ENCODE assay signal across 19 mouse cellular contexts in genomic region chr16:24766051-24766450, GRCm38 (mm10).
A peak's percentile ranks its signal among the peaks of the same experiment; 100 is the strongest.
DNase-seq lines count a peak whose midpoint lies in the region; ATAC-seq and TF ChIP-seq lines count a peak whose summit lies in the region.
"Had no signal": no experiment of that assay in that cellular context is flagged by ENCODE, and none has a peak within 500 bp of the region (broad histone marks: within the 10 kb centered on the region; RNA-seq: fewer than 3 reads in every experiment).

No protein-coding gene starts in this region.

- peak; percentile 12 for DNase-seq in kidney, adult 2 months
- no peak for DNase-seq in kidney, postnatal 4 days
- DNase-seq in 416B (ENCODE audit: low read depth) = peak; percentile 51
- peak; percentile 75 for DNase-seq in NIH3T3 (ENCODE audit: low read depth)
- DNase-seq in adrenal gland, postnatal 36 days = peak; percentile 77 to 78
- no peak for DNase-seq in forebrain, embryonic 11.5 days (ENCODE audit: low spot score)
- DNase-seq in heart, adult 2 months = no peak
- DNase-seq in hindbrain, embryonic 10.5 days (ENCODE audit: low spot score) = no peak
- DNase-seq: gastrocnemius, postnatal 14 days; heart, postnatal 10 days; kidney, postnatal 10 days; lung, postnatal 4 days; thymus, postnatal 36 days had no signal

- TF ChIP-seq POLR2A in kidney, adult 2 months (IDR thresholded peaks at IDR 0.05; ENCODE audit: low read depth, low read length) = no peak
- no peak for TF ChIP-seq POLR2A in heart, adult 2 months (IDR thresholded peaks at IDR 0.05; ENCODE audit: insufficient read depth, low read depth, low read length)

- TF ChIP-seq CTCF in kidney, adult 2 months (conservative IDR thresholded peaks at IDR 0.05; ENCODE audit: insufficient read depth, insufficient read length, low read depth, low read length) = no peak
- no peak for TF ChIP-seq CTCF in heart, adult 2 months (IDR thresholded peaks at IDR 0.05)

- intact Hi-C loops in heart, adult 2 months (cut with DNase I) = no loop called here

- TF ChIP-seq EP300 in heart, adult 2 months (IDR thresholded peaks at IDR 0.05; ENCODE audit: insufficient read depth, low read depth, low read length) = no peak

- peaks cover 2% of the 10 kb centered on the region; the same call in 1 of the 2 replicates for H3K36me3 ChIP-seq in kidney, adult 2 months (ENCODE audit: control insufficient read depth, insufficient read depth, low read length)
- H3K36me3 ChIP-seq in forebrain, embryonic 11.5 days (ENCODE audit: control insufficient read depth, insufficient read depth, low read length) = no peaks in the 10 kb centered on the region
- no peaks in the 10 kb centered on the region for H3K36me3 ChIP-seq in heart, adult 2 months (ENCODE audit: control insufficient read depth, insufficient read depth, low read length)
- peaks cover 11% of the 10 kb centered on the region for H3K36me3 ChIP-seq in hindbrain, embryonic 10.5 days
- H3K36me3 ChIP-seq: midbrain, embryonic 10.5 days had no signal

- 63% methylated on average over 3 of the region's 3 CpGs for WGBS in kidney, adult 2 months
- 90% methylated on average over 3 of the region's 3 CpGs for WGBS in forebrain, embryonic 11.5 days
- WGBS in heart, adult 2 months = 74% methylated on average over 3 of the region's 3 CpGs
- 90% methylated on average over 3 of the region's 3 CpGs for WGBS in hindbrain, embryonic 10.5 days

- no peaks in the 10 kb centered on the region for H3K9me3 ChIP-seq in forebrain, embryonic 11.5 days (ENCODE audit: control insufficient read depth, low read length)
- H3K9me3 ChIP-seq in hindbrain, embryonic 10.5 days = no peaks in the 10 kb centered on the region
- H3K9me3 ChIP-seq: heart, embryonic 10.5 days; hindbrain, embryonic 13.5 days; limb, embryonic 15.5 days; midbrain, embryonic 10.5 days had no signal

- H3K4me2 ChIP-seq in forebrain, embryonic 11.5 days (ENCODE audit: low read depth, low read length, severe bottlenecking) = no peak overlapping the region
- H3K4me2 ChIP-seq: hindbrain, embryonic 13.5 days; limb, embryonic 15.5 days had no signal

- no peaks in the 10 kb centered on the region for H3K27me3 ChIP-seq in kidney, adult 2 months (replicated peaks; ENCODE audit: control insufficient read depth, insufficient read depth, low read length)
- no peaks in the 10 kb centered on the region for H3K27me3 ChIP-seq in forebrain, embryonic 11.5 days (ENCODE audit: control insufficient read depth, insufficient read depth, low read length)
- no peaks in the 10 kb centered on the region for H3K27me3 ChIP-seq in heart, adult 2 months (ENCODE audit: control insufficient read depth, insufficient read depth, low read length)
- no peaks in the 10 kb centered on the region for H3K27me3 ChIP-seq in hindbrain, embryonic 10.5 days (ENCODE audit: insufficient read depth, poor library complexity, severe bottlenecking)
- H3K27me3 ChIP-seq: hindbrain, embryonic 13.5 days; limb, embryonic 15.5 days had no signal

- no peak overlapping the region for H3K27ac ChIP-seq in kidney, adult 2 months (ENCODE audit: insufficient read depth, low read depth, low read length)
- no peak overlapping the region for H3K27ac ChIP-seq in forebrain, embryonic 11.5 days (ENCODE audit: low read depth, low read length)
- H3K27ac ChIP-seq in heart, adult 2 months = no peak overlapping the region
- H3K27ac ChIP-seq in hindbrain, embryonic 10.5 days = no peak overlapping the region
- H3K27ac ChIP-seq: heart, embryonic 10.5 days; hindbrain, embryonic 13.5 days; limb, embryonic 15.5 days; midbrain, embryonic 10.5 days had no signal

- no peak overlapping the region for H3K4me3 ChIP-seq in kidney, adult 2 months (ENCODE audit: insufficient read depth, low read depth, low read length)
- no peak overlapping the region for H3K4me3 ChIP-seq in forebrain, embryonic 11.5 days (ENCODE audit: low read depth, low read length)
- H3K4me3 ChIP-seq in heart, adult 2 months = no peak overlapping the region
- no peak overlapping the region for H3K4me3 ChIP-seq in hindbrain, embryonic 10.5 days
- H3K4me3 ChIP-seq: heart, embryonic 10.5 days; hindbrain, embryonic 13.5 days; limb, embryonic 15.5 days; midbrain, embryonic 10.5 days had no signal

- no peak overlapping the region for H3K9ac ChIP-seq in forebrain, embryonic 11.5 days (ENCODE audit: low read length)
- H3K9ac ChIP-seq in heart, adult 2 months (ENCODE audit: low read depth, low read length) = no peak overlapping the region
- H3K9ac ChIP-seq: hindbrain, embryonic 13.5 days; limb, embryonic 15.5 days had no signal

- no peaks in the 10 kb centered on the region for H3K79me2 ChIP-seq in heart, adult 2 months (replicated peaks; ENCODE audit: control insufficient read depth, insufficient read depth, low read length)

- ATAC-seq in forebrain, embryonic 11.5 days (replicated peaks; ENCODE audit: low FRiP score) = no peak
- ATAC-seq: activated CD4-positive, CD25-positive, alpha-beta regulatory T cell, adult 4 months; forebrain, embryonic 16.5 days had no signal

- H3K4me1 ChIP-seq in kidney, adult 2 months (ENCODE audit: control insufficient read depth, insufficient read depth, low read length) = no peaks in the 10 kb centered on the region
- no peaks in the 10 kb centered on the region for H3K4me1 ChIP-seq in forebrain, embryonic 11.5 days (replicated peaks; ENCODE audit: control insufficient read depth, insufficient read depth, low read length)
- no peaks in the 10 kb centered on the region; the same call in 1 of the 2 replicates for H3K4me1 ChIP-seq in heart, adult 2 months (ENCODE audit: control insufficient read depth, insufficient read depth, low read length)
- H3K4me1 ChIP-seq in hindbrain, embryonic 10.5 days (replicated peaks) = 0 out of 2 replicates have a peak, but pooled peaks cover 4% of the 10 kb centered on the region
- H3K4me1 ChIP-seq: hindbrain, embryonic 13.5 days; limb, embryonic 15.5 days; midbrain, embryonic 10.5 days had no signal

Comparison
In these comparisons a context has a peak if more than half of its experiments do, and no peak if none do; other contexts are left out.
1. DNase-seq: peak in kidney, adult 2 months (single experiment), 416B (single experiment), NIH3T3 (single experiment) and adrenal gland, postnatal 36 days (2 of 2); none in kidney, postnatal 4 days (0 of 2), forebrain, embryonic 11.5 days (single experiment), heart, adult 2 months (0 of 2) and hindbrain, embryonic 10.5 days (single experiment).